In genomic region chr7:133555786-133556492, GRCm38 (mm10) we compare ENCODE assay signal across 12 mouse cellular contexts. TPM values are rescaled to one million over a fixed set of nuclear protein-coding genes. Genes with fewer than 3 reads are reported as not detected.
A peak's percentile ranks its signal among the peaks of the same experiment; 100 is the strongest.
DNase-seq lines count a peak whose midpoint lies in the region; ATAC-seq and TF ChIP-seq lines count a peak whose summit lies in the region.
"Had no signal": no experiment of that assay in that cellular context is flagged by ENCODE, and none has a peak within 500 bp of the region (broad histone marks: within the 10 kb centered on the region; RNA-seq: fewer than 3 reads in every experiment).

No protein-coding gene starts in this region.

- no peaks in the 10 kb centered on the region for H3K36me3 ChIP-seq in testis, adult 2 months (ENCODE audit: control insufficient read depth, insufficient read depth, low read length)
- H3K36me3 ChIP-seq in embryonic facial prominence, embryonic 11.5 days (replicated peaks; ENCODE audit: control insufficient read depth, insufficient read depth, low read depth, low read length) = no peaks in the 10 kb centered on the region
- no peaks in the 10 kb centered on the region for H3K36me3 ChIP-seq in stomach, postnatal 0 days (ENCODE audit: control insufficient read depth, insufficient read depth, low read length)
- H3K36me3 ChIP-seq: neural tube, embryonic 13.5 days had no signal

- no peak overlapping the region for H3K4me3 ChIP-seq in testis, adult 2 months (ENCODE audit: control insufficient read depth, low read depth, low read length)
- H3K4me3 ChIP-seq in embryonic facial prominence, embryonic 11.5 days (ENCODE audit: low read depth, low read length) = no peak overlapping the region
- no peak overlapping the region for H3K4me3 ChIP-seq in stomach, postnatal 0 days (ENCODE audit: low read depth, low read length)
- H3K4me3 ChIP-seq: neural tube, embryonic 13.5 days had no signal

- no peaks in the 10 kb centered on the region for H3K9me3 ChIP-seq in embryonic facial prominence, embryonic 11.5 days (replicated peaks; ENCODE audit: control insufficient read depth, low read length)
- no peaks in the 10 kb centered on the region for H3K9me3 ChIP-seq in stomach, postnatal 0 days (ENCODE audit: control insufficient read depth, low read length)
- H3K9me3 ChIP-seq: neural tube, embryonic 13.5 days had no signal

- no peak overlapping the region for H3K9ac ChIP-seq in embryonic facial prominence, embryonic 11.5 days (replicated peaks; ENCODE audit: low read length)
- no peak overlapping the region for H3K9ac ChIP-seq in stomach, postnatal 0 days (ENCODE audit: low read length)
- H3K9ac ChIP-seq: neural tube, embryonic 13.5 days had no signal

- 47% methylated on average over 8 of the region's 8 CpGs for WGBS in embryonic facial prominence, embryonic 11.5 days
- 62% methylated on average over 8 of the region's 8 CpGs for WGBS in stomach, postnatal 0 days

- no peak for TF ChIP-seq EP300 in stomach, postnatal 0 days (optimal IDR thresholded peaks at IDR 0.05)

- peak; percentile 34; the same call in 1 of the 2 replicates for TF ChIP-seq CTCF in testis, adult 2 months (IDR thresholded peaks at IDR 0.05; ENCODE audit: control insufficient read depth, insufficient read depth, insufficient replicate concordance, low read depth, low read length)
- TF ChIP-seq CTCF in stomach, postnatal 0 days (IDR thresholded peaks at IDR 0.05; ENCODE audit: low read depth) = peak; percentile 64

- intact Hi-C loops in heart, postnatal 10 days (cut with DNase I) = no loop called here
- intact Hi-C loops in heart, postnatal 36 days (cut with DNase I) = loop anchor here (5.0 kb wide), 1 partner anchor 524 kb away; no protein-coding TSS in a partner anchor

- H3K27ac ChIP-seq in testis, adult 2 months (ENCODE audit: control insufficient read depth, insufficient read depth, low read depth, low read length) = no peak overlapping the region
- no peak overlapping the region for H3K27ac ChIP-seq in embryonic facial prominence, embryonic 11.5 days (replicated peaks; ENCODE audit: low read depth, low read length)
- H3K27ac ChIP-seq in stomach, postnatal 0 days (replicated peaks) = no peak overlapping the region
- H3K27ac ChIP-seq: neural tube, embryonic 13.5 days had no signal

- H3K27me3 ChIP-seq in testis, adult 2 months (ENCODE audit: control insufficient read depth, insufficient read depth, low read length) = no peaks in the 10 kb centered on the region
- H3K27me3 ChIP-seq in embryonic facial prominence, embryonic 11.5 days (ENCODE audit: control insufficient read depth, insufficient read depth, low read length) = no peaks in the 10 kb centered on the region
- no peaks in the 10 kb centered on the region for H3K27me3 ChIP-seq in stomach, postnatal 0 days (ENCODE audit: control insufficient read depth, insufficient read depth, low read length)
- H3K27me3 ChIP-seq: neural tube, embryonic 13.5 days had no signal

- H3K4me2 ChIP-seq in embryonic facial prominence, embryonic 11.5 days (ENCODE audit: low read depth, low read length) = no peak overlapping the region
- no peak overlapping the region for H3K4me2 ChIP-seq in stomach, postnatal 0 days (replicated peaks; ENCODE audit: low read depth)
- H3K4me2 ChIP-seq: neural tube, embryonic 13.5 days had no signal

- no peak for ATAC-seq in embryonic facial prominence, embryonic 11.5 days (replicated peaks; ENCODE audit: insufficient number of reproducible peaks, low FRiP score, low TSS enrichment, low read depth)
- ATAC-seq in stomach, postnatal 0 days (ENCODE audit: low FRiP score, low TSS enrichment) = no peak

- no peaks in the 10 kb centered on the region for H3K4me1 ChIP-seq in testis, adult 2 months (ENCODE audit: control insufficient read depth, insufficient read depth, low read length)
- no peaks in the 10 kb centered on the region for H3K4me1 ChIP-seq in embryonic facial prominence, embryonic 11.5 days (ENCODE audit: control insufficient read depth, insufficient read depth, low read length)
- H3K4me1 ChIP-seq in stomach, postnatal 0 days (replicated peaks; ENCODE audit: control insufficient read depth, insufficient read depth) = no peaks in the 10 kb centered on the region
- H3K4me1 ChIP-seq: neural tube, embryonic 13.5 days had no signal

- no peak for TF ChIP-seq POLR2A in testis, adult 2 months (IDR thresholded peaks at IDR 0.05; ENCODE audit: control insufficient read depth, low read depth, low read length)

- peak; percentile 5 to 24 for DNase-seq in heart, postnatal 10 days
- no peak for DNase-seq in heart, postnatal 36 days
- no peak for DNase-seq in testis, postnatal 14 days (ENCODE audit: low spot score)
- DNase-seq in embryonic facial prominence, embryonic 11.5 days (ENCODE audit: low spot score) = peak; percentile 60
- DNase-seq in stomach, postnatal 0 days (ENCODE audit: low spot score) = no peak
- DNase-seq in gastrocnemius, adult 8-10 months (ENCODE audit: low spot score in 2 of 2) = no peak
- no peak for DNase-seq in left cerebral cortex, adult 8-10 months (ENCODE audit: low spot score in 2 of 2)
- DNase-seq: gastrocnemius, postnatal 25 days; thymus, adult 2 months had no signal

RNA-seq across cellular contexts. Expression of gene Tex36, which starts 46.0 kb away (rescaled TPM):
- not detected for total RNA-seq in heart, postnatal 10 days (2021)
- total RNA-seq in heart, postnatal 36 days (2021) = not detected
- polyA plus RNA-seq in testis, adult 2 months (2012; rRNA removed) = 119 and 137 TPM in 2 replicates
- polyA plus RNA-seq in embryonic facial prominence, embryonic 11.5 days (2014; fragmentation: Nextera tagmentation; extraction: Ambion mirVana) = not detected in 2 replicates
- polyA plus RNA-seq in stomach, postnatal 0 days (2015; fragmentation: Nextera tagmentation; extraction: Ambion mirVana) = not detected in 2 replicates
- not detected for total RNA-seq in gastrocnemius, adult 8-10 months (2022)
- total RNA-seq in left cerebral cortex, adult 8-10 months (2022) = not detected
- total RNA-seq: gastrocnemius, postnatal 25 days; left cerebral cortex, adult 18-20 months had no signal
- polyA plus RNA-seq: neural tube, embryonic 13.5 days; thymus, adult 2 months had no signal

Comparison
In these comparisons a context has a peak if more than half of its experiments do, and no peak if none do; other contexts are left out.
1. DNase-seq: peak in heart, postnatal 10 days (2 of 2) and embryonic facial prominence, embryonic 11.5 days (single experiment); none in heart, postnatal 36 days (0 of 2), testis, postnatal 14 days (single experiment), stomach, postnatal 0 days (single experiment), gastrocnemius, adult 8-10 months (0 of 2) and left cerebral cortex, adult 8-10 months (0 of 2).